Mouse (Mus musculus): Measurements from ENCODE around the gene Plgrkt. TPM values are rescaled to one million over a fixed set of nuclear protein-coding genes. Genes with fewer than 3 reads are reported as not detected.

The Plgrkt gene
- polyA plus RNA-seq, 1 experiment from 2014 or later: 71.9 TPM

GRCm38 (mm10) chr19:29403251-29403650, 36.1 kb upstream of the Plgrkt start:
- Histone ChIP-seq H3K4me1 (ENCODE audit: control insufficient read depth, insufficient read depth, low read depth, low read length) (peaks cover 3% of the 10 kb centered on the region; the same call in 1 of the 2 replicates), H3K27me3 (replicated peaks; ENCODE audit: control insufficient read depth, insufficient read depth, low read length) (no peaks in the 10 kb centered on the region), H3K4me3 (ENCODE audit: low read length) (no peak overlapping the region), H3K9ac (ENCODE audit: low read depth, low read length) (no peak overlapping the region), H3K9me3 (ENCODE audit: control insufficient read depth, low read length) (peaks cover 3% of the 10 kb centered on the region), H3K36me3 (ENCODE audit: control insufficient read depth, insufficient read depth, low read length) (no peaks in the 10 kb centered on the region), H3K27ac (ENCODE audit: low read depth, low read length) (no peak overlapping the region), H3K4me2 (ENCODE audit: low read length) (no peak overlapping the region)
- WGBS: 93% methylated on average over 4 of the region's 4 CpGs
- ATAC-seq: no peak

- H3K36me3 ChIP-seq (ENCODE audit: control insufficient read depth, insufficient read depth, low read length): no peaks in the 10 kb centered on the region
Observed at GRCm38 (mm10) chr19:29402621-29403020, 35.4 kb upstream of the Plgrkt start.

GRCm38 (mm10) chr19:29400466-29400865, 33.3 kb upstream of the Plgrkt start:
- no peak for ATAC-seq
- Histone ChIP-seq H3K4me3 (ENCODE audit: low read length) (no peak overlapping the region), H3K9me3 (ENCODE audit: control insufficient read depth, low read length) (peaks cover 4% of the 10 kb centered on the region), H3K4me2 (ENCODE audit: low read length) (no peak overlapping the region), H3K27ac (ENCODE audit: low read depth, low read length) (no peak overlapping the region), H3K27me3 (replicated peaks; ENCODE audit: control insufficient read depth, insufficient read depth, low read length) (no peaks in the 10 kb centered on the region), H3K9ac (ENCODE audit: low read depth, low read length) (no peak overlapping the region), H3K4me1 (ENCODE audit: control insufficient read depth, insufficient read depth, low read depth, low read length) (peaks cover 3% of the 10 kb centered on the region; the same call in 1 of the 2 replicates), H3K36me3 (ENCODE audit: control insufficient read depth, insufficient read depth, low read length) (no peaks in the 10 kb centered on the region)
- 93% methylated on average over 3 of the region's 3 CpGs for WGBS

More at GRCm38 (mm10) chr19:29402621-29403020, 35.4 kb upstream of the Plgrkt start:
- no peak overlapping the region for H3K4me2 ChIP-seq (ENCODE audit: low read length)
- H3K4me3 ChIP-seq (ENCODE audit: low read length): no peak overlapping the region
- WGBS: 92% methylated on average over 4 of the region's 4 CpGs
- no peak for ATAC-seq
- H3K9me3 ChIP-seq (ENCODE audit: control insufficient read depth, low read length): peaks cover 4% of the 10 kb centered on the region
- peaks cover 3% of the 10 kb centered on the region; the same call in 1 of the 2 replicates for H3K4me1 ChIP-seq (ENCODE audit: control insufficient read depth, insufficient read depth, low read depth, low read length)
- H3K9ac ChIP-seq (ENCODE audit: low read depth, low read length): no peak overlapping the region
- H3K27ac ChIP-seq (ENCODE audit: low read depth, low read length): no peak overlapping the region
- H3K27me3 ChIP-seq (replicated peaks; ENCODE audit: control insufficient read depth, insufficient read depth, low read length): no peaks in the 10 kb centered on the region

- 94% methylated on average over 4 of the region's 4 CpGs for WGBS
- Histone ChIP-seq H3K4me3 (ENCODE audit: low read length) (no peak overlapping the region), H3K36me3 (ENCODE audit: control insufficient read depth, insufficient read depth, low read length) (no peaks in the 10 kb centered on the region), H3K9me3 (ENCODE audit: control insufficient read depth, low read length) (peaks cover 4% of the 10 kb centered on the region), H3K4me1 (ENCODE audit: control insufficient read depth, insufficient read depth, low read depth, low read length) (peaks cover 3% of the 10 kb centered on the region; the same call in 1 of the 2 replicates), H3K9ac (ENCODE audit: low read depth, low read length) (no peak overlapping the region), H3K27ac (ENCODE audit: low read depth, low read length) (no peak overlapping the region), H3K27me3 (replicated peaks; ENCODE audit: control insufficient read depth, insufficient read depth, low read length) (no peaks in the 10 kb centered on the region), H3K4me2 (ENCODE audit: low read length) (no peak overlapping the region)
- ATAC-seq: no peak
Observed at GRCm38 (mm10) chr19:29399786-29400185, 32.6 kb upstream of the Plgrkt start.

- no peak overlapping the region for H3K9ac ChIP-seq (ENCODE audit: low read depth, low read length)
- H3K4me1 ChIP-seq (ENCODE audit: control insufficient read depth, insufficient read depth, low read depth, low read length): no peaks in the 10 kb centered on the region
- WGBS: 88% methylated on average over 1 of the region's 1 CpGs
- ATAC-seq: no peak
- H3K27me3 ChIP-seq (replicated peaks; ENCODE audit: control insufficient read depth, insufficient read depth, low read length): no peaks in the 10 kb centered on the region
- H3K36me3 ChIP-seq (ENCODE audit: control insufficient read depth, insufficient read depth, low read length): no peaks in the 10 kb centered on the region
- H3K9me3 ChIP-seq (ENCODE audit: control insufficient read depth, low read length): peaks cover 4% of the 10 kb centered on the region
- H3K27ac ChIP-seq (ENCODE audit: low read depth, low read length): no peak overlapping the region
- no peak overlapping the region for H3K4me2 ChIP-seq (ENCODE audit: low read length)
- no peak overlapping the region for H3K4me3 ChIP-seq (ENCODE audit: low read length)
Observed at GRCm38 (mm10) chr19:29396353-29396752, 29.2 kb upstream of the Plgrkt start.

GRCm38 (mm10) chr19:29394721-29395120, 27.5 kb upstream of the Plgrkt start:
- H3K27ac ChIP-seq (ENCODE audit: low read depth, low read length): no peak overlapping the region
- ATAC-seq: no peak
- no peak overlapping the region for H3K4me3 ChIP-seq (ENCODE audit: low read length)
- WGBS: 92% methylated on average over 2 of the region's 2 CpGs
- no peaks in the 10 kb centered on the region for H3K4me1 ChIP-seq (ENCODE audit: control insufficient read depth, insufficient read depth, low read depth, low read length)
- H3K36me3 ChIP-seq (ENCODE audit: control insufficient read depth, insufficient read depth, low read length): no peaks in the 10 kb centered on the region
- H3K27me3 ChIP-seq (replicated peaks; ENCODE audit: control insufficient read depth, insufficient read depth, low read length): no peaks in the 10 kb centered on the region
- no peak overlapping the region for H3K4me2 ChIP-seq (ENCODE audit: low read length)
- no peak overlapping the region for H3K9ac ChIP-seq (ENCODE audit: low read depth, low read length)
- H3K9me3 ChIP-seq (ENCODE audit: control insufficient read depth, low read length): peaks cover 4% of the 10 kb centered on the region

- Histone ChIP-seq H3K9me3 (ENCODE audit: control insufficient read depth, low read length) (peaks cover 1% of the 10 kb centered on the region; the same call in 1 of the 2 replicates), H3K36me3 (ENCODE audit: control insufficient read depth, insufficient read depth, low read length) (no peaks in the 10 kb centered on the region), H3K4me1 (ENCODE audit: control insufficient read depth, insufficient read depth, low read depth, low read length) (no peaks in the 10 kb centered on the region), H3K27ac (ENCODE audit: low read depth, low read length) (no peak overlapping the region), H3K4me3 (ENCODE audit: low read length) (no peak overlapping the region), H3K9ac (ENCODE audit: low read depth, low read length) (no peak overlapping the region), H3K4me2 (ENCODE audit: low read length) (no peak overlapping the region), H3K27me3 (replicated peaks; ENCODE audit: control insufficient read depth, insufficient read depth, low read length) (no peaks in the 10 kb centered on the region)
- ATAC-seq: no peak
- 92% methylated on average over 9 of the region's 9 CpGs for WGBS
Observed at GRCm38 (mm10) chr19:29393333-29393732, 26.1 kb upstream of the Plgrkt start.

GRCm38 (mm10) chr19:29391279-29391678, 24.1 kb upstream of the Plgrkt start:
- H3K4me2 ChIP-seq (ENCODE audit: low read length): no peak overlapping the region
- H3K27me3 ChIP-seq (replicated peaks; ENCODE audit: control insufficient read depth, insufficient read depth, low read length): no peaks in the 10 kb centered on the region
- H3K4me1 ChIP-seq (ENCODE audit: control insufficient read depth, insufficient read depth, low read depth, low read length): no peaks in the 10 kb centered on the region
- H3K4me3 ChIP-seq (ENCODE audit: low read length): no peak overlapping the region
- H3K27ac ChIP-seq (ENCODE audit: low read depth, low read length): no peak overlapping the region
- H3K9ac ChIP-seq (ENCODE audit: low read depth, low read length): no peak overlapping the region
- H3K9me3 ChIP-seq (ENCODE audit: control insufficient read depth, low read length): no peaks in the 10 kb centered on the region
- no peak for ATAC-seq
- no peaks in the 10 kb centered on the region for H3K36me3 ChIP-seq (ENCODE audit: control insufficient read depth, insufficient read depth, low read length)
- WGBS: 73% methylated on average over 4 of the region's 4 CpGs

- Histone ChIP-seq H3K9ac (ENCODE audit: low read depth, low read length) (no peak overlapping the region), H3K4me2 (ENCODE audit: low read length) (no peak overlapping the region), H3K4me1 (ENCODE audit: control insufficient read depth, insufficient read depth, low read depth, low read length) (no peaks in the 10 kb centered on the region), H3K27me3 (replicated peaks; ENCODE audit: control insufficient read depth, insufficient read depth, low read length) (no peaks in the 10 kb centered on the region), H3K9me3 (ENCODE audit: control insufficient read depth, low read length) (no peaks in the 10 kb centered on the region), H3K4me3 (ENCODE audit: low read length) (no peak overlapping the region), H3K27ac (ENCODE audit: low read depth, low read length) (no peak overlapping the region), H3K36me3 (ENCODE audit: control insufficient read depth, insufficient read depth, low read length) (no peaks in the 10 kb centered on the region)
- WGBS: 92% methylated on average over 5 of the region's 5 CpGs
- ATAC-seq: no peak
Observed at GRCm38 (mm10) chr19:29390483-29390882, 23.3 kb upstream of the Plgrkt start.

- H3K27ac ChIP-seq (ENCODE audit: low read depth, low read length): no peak overlapping the region
Observed at GRCm38 (mm10) chr19:29388818-29389217, 21.6 kb upstream of the Plgrkt start.

More at GRCm38 (mm10) chr19:29388818-29389217, 21.6 kb upstream of the Plgrkt start:
- Histone ChIP-seq H3K9ac (ENCODE audit: low read depth, low read length) (no peak overlapping the region), H3K4me3 (ENCODE audit: low read length) (no peak overlapping the region), H3K27me3 (replicated peaks; ENCODE audit: control insufficient read depth, insufficient read depth, low read length) (no peaks in the 10 kb centered on the region), H3K36me3 (ENCODE audit: control insufficient read depth, insufficient read depth, low read length) (no peaks in the 10 kb centered on the region), H3K4me1 (ENCODE audit: control insufficient read depth, insufficient read depth, low read depth, low read length) (no peaks in the 10 kb centered on the region), H3K9me3 (ENCODE audit: control insufficient read depth, low read length) (no peaks in the 10 kb centered on the region), H3K4me2 (ENCODE audit: low read length) (no peak overlapping the region)
- 100% methylated on average over 1 of the region's 1 CpGs for WGBS
- ATAC-seq: no peak

Data from hindbrain, embryonic 16.5 days (tissue).